Mouse (Mus musculus) stomach, embryonic 14.5 days (tissue): ENCODE measurements around the gene Timp2. TPM values are rescaled to one million over a fixed set of nuclear protein-coding genes. Genes with fewer than 3 reads are reported as not detected.

Experiments
- ATAC-seq: fragments of 200-750 bp; cut with Nextera tagmentation; 2 replicates; pipeline ENCODE4 v1.8.0; 2017; ENCODE audit warnings: low read depth, moderate TSS enrichment; ENCODE audit not compliant: insufficient number of reproducible peaks, insufficient read depth, low FRiP score
- H3K27ac ChIP-seq: fragments of 300-500 bp; sonication (generic); 2 replicates; pipeline ENCODE4 v1.5.1; 2014; ENCODE audit warnings: mild to moderate bottlenecking, low read length, moderate library complexity, mixed read lengths
- H3K27me3 ChIP-seq: fragments of 300-500 bp; sonication (generic); 2 replicates; pipeline ENCODE4 v1.6.1; 2014; ENCODE audit warnings: low read length, control low read depth, mixed read lengths; ENCODE audit not compliant: control insufficient read depth, insufficient read depth
- H3K36me3 ChIP-seq: fragments of 300-500 bp; sonication (generic); 2 replicates; pipeline ENCODE4 v1.6.1; 2014; ENCODE audit warnings: mild to moderate bottlenecking, control low read depth, low read length, moderate library complexity, mixed read lengths; ENCODE audit not compliant: control insufficient read depth, insufficient read depth
- H3K4me1 ChIP-seq: fragments of 300-500 bp; sonication (generic); 2 replicates; pipeline ENCODE4 v1.6.1; 2014; ENCODE audit warnings: low read length, control low read depth, mixed read lengths; ENCODE audit not compliant: control insufficient read depth, insufficient read depth
- H3K4me2 ChIP-seq: fragments of 300-500 bp; sonication (generic); replicated peaks from 2 replicates; pipeline ENCODE4 v1.6.1; 2014; ENCODE audit warnings: low read depth, low read length, control low read depth
- H3K4me3 ChIP-seq: fragments of 300-500 bp; sonication (generic); 2 replicates; pipeline ENCODE4 v1.5.1; 2014; ENCODE audit warnings: low read depth, low read length, control low read depth
- H3K9ac ChIP-seq: fragments of 300-500 bp; sonication (generic); replicated peaks from 2 replicates; pipeline ENCODE4 v1.6.1; 2014; ENCODE audit warnings: low read depth, mild to moderate bottlenecking, control low read depth, low read length, moderate library complexity, mixed read lengths
- H3K9me3 ChIP-seq: fragments of 300-500 bp; sonication (generic); 2 replicates; pipeline ENCODE4 v1.6.1; 2016; ENCODE audit warnings: low read depth, low read length, control low read depth; ENCODE audit not compliant: control insufficient read depth
- WGBS: fragments of 180-500 bp; shearing (Covaris S2); extraction: QIAGEN DNeasy Blood & Tissue Kit; methylation state at CpG from one replicate; pipeline ENCODE4 v1.1.7; 2014; 5-methylcytosine and 5-hydroxymethylcytosine counted together
- polyA plus RNA-seq: library from polyadenylated mRNA; unstranded; fragments of >200 nt; fragmentation: Nextera tagmentation; extraction: Ambion mirVana; gene quantifications from 2 replicates; pipeline ENCODE4 v1.2.1, GENCODE M21; 2014

Gene Timp2
- polyA plus RNA-seq, 1 experiment from 2014 or later: 101 TPM

GRCm38 (mm10) chr11:118375461-118375860, 19.9 kb upstream of the Timp2 start:
- WGBS: 73% methylated on average over 8 of the region's 8 CpGs
- no peak overlapping the region for H3K27ac ChIP-seq
- H3K4me1 ChIP-seq: peaks cover 5% of the 10 kb centered on the region; the same call in 1 of the 2 replicates

GRCm38 (mm10) chr11:118375006-118375405, 19.5 kb upstream of the Timp2 start:
- Histone ChIP-seq H3K4me2 (no peak overlapping the region), H3K36me3 (no peaks in the 10 kb centered on the region), H3K9ac (no peak overlapping the region), H3K27ac (no peak overlapping the region), H3K27me3 (no peaks in the 10 kb centered on the region), H3K9me3 (no peaks in the 10 kb centered on the region), H3K4me3 (no peak overlapping the region), H3K4me1 (peaks cover 5% of the 10 kb centered on the region; the same call in 1 of the 2 replicates)
- no peak for ATAC-seq

More at GRCm38 (mm10) chr11:118375461-118375860, 19.9 kb upstream of the Timp2 start:
- H3K9me3 ChIP-seq: no peaks in the 10 kb centered on the region
- no peak overlapping the region for H3K9ac ChIP-seq
- H3K36me3 ChIP-seq: no peaks in the 10 kb centered on the region
- no peak overlapping the region for H3K4me3 ChIP-seq
- no peaks in the 10 kb centered on the region for H3K27me3 ChIP-seq
- ATAC-seq: no peak
- H3K4me2 ChIP-seq: no peak overlapping the region

GRCm38 (mm10) chr11:118374506-118374905, 19.0 kb upstream of the Timp2 start:
- Histone ChIP-seq H3K4me1 (peaks cover 5% of the 10 kb centered on the region; the same call in 1 of the 2 replicates), H3K27me3 (no peaks in the 10 kb centered on the region), H3K9ac (no peak overlapping the region), H3K27ac (no peak overlapping the region), H3K9me3 (no peaks in the 10 kb centered on the region), H3K36me3 (no peaks in the 10 kb centered on the region), H3K4me3 (no peak overlapping the region), H3K4me2 (no peak overlapping the region)
- WGBS: 64% methylated on average over 5 of the region's 5 CpGs
- ATAC-seq: no peak

- no peaks in the 10 kb centered on the region for H3K27me3 ChIP-seq
- no peaks in the 10 kb centered on the region for H3K9me3 ChIP-seq
- no peaks in the 10 kb centered on the region for H3K36me3 ChIP-seq
- no peak overlapping the region for H3K9ac ChIP-seq
- no peak for ATAC-seq
- no peak overlapping the region for H3K27ac ChIP-seq
- 60% methylated on average over 7 of the region's 7 CpGs for WGBS
- no peak overlapping the region for H3K4me3 ChIP-seq
- H3K4me2 ChIP-seq: no peak overlapping the region
- peaks cover 5% of the 10 kb centered on the region; the same call in 1 of the 2 replicates for H3K4me1 ChIP-seq
Measured at GRCm38 (mm10) chr11:118372641-118373040, 17.1 kb upstream of the Timp2 start.

GRCm38 (mm10) chr11:118371876-118372275, 16.3 kb upstream of the Timp2 start:
- Histone ChIP-seq H3K9me3 (no peaks in the 10 kb centered on the region), H3K4me3 (no peak overlapping the region), H3K4me2 (no peak overlapping the region), H3K27ac (no peak overlapping the region), H3K9ac (no peak overlapping the region), H3K4me1 (peaks cover 5% of the 10 kb centered on the region; the same call in 1 of the 2 replicates), H3K36me3 (no peaks in the 10 kb centered on the region), H3K27me3 (no peaks in the 10 kb centered on the region)
- WGBS: 76% methylated on average over 7 of the region's 7 CpGs
- ATAC-seq: no peak

- Histone ChIP-seq H3K27ac (no peak overlapping the region), H3K27me3 (no peaks in the 10 kb centered on the region), H3K9ac (no peak overlapping the region), H3K9me3 (no peaks in the 10 kb centered on the region), H3K36me3 (no peaks in the 10 kb centered on the region), H3K4me2 (no peak overlapping the region), H3K4me1 (peaks cover 13% of the 10 kb centered on the region), H3K4me3 (no peak overlapping the region)
- WGBS: 73% methylated on average over 8 of the region's 8 CpGs
- ATAC-seq: no peak
Measured at GRCm38 (mm10) chr11:118369657-118370056, 14.1 kb upstream of the Timp2 start.

- 79% methylated on average over 5 of the region's 5 CpGs for WGBS
Measured at GRCm38 (mm10) chr11:118369251-118369650, 13.7 kb upstream of the Timp2 start.

GRCm38 (mm10) chr11:118368330-118368729, 12.8 kb upstream of the Timp2 start:
- no peak for ATAC-seq
- H3K36me3 ChIP-seq: no peaks in the 10 kb centered on the region
- H3K27me3 ChIP-seq: no peaks in the 10 kb centered on the region
- peaks cover 19% of the 10 kb centered on the region for H3K4me1 ChIP-seq
- H3K4me3 ChIP-seq: no peak overlapping the region
- H3K27ac ChIP-seq: no peak overlapping the region
- 67% methylated on average over 3 of the region's 3 CpGs for WGBS
- no peak overlapping the region for H3K9ac ChIP-seq
- no peaks in the 10 kb centered on the region for H3K9me3 ChIP-seq
- H3K4me2 ChIP-seq: no peak overlapping the region

More at GRCm38 (mm10) chr11:118369251-118369650, 13.7 kb upstream of the Timp2 start:
- H3K4me2 ChIP-seq: no peak overlapping the region
- H3K4me3 ChIP-seq: no peak overlapping the region
- H3K27ac ChIP-seq: no peak overlapping the region
- H3K4me1 ChIP-seq: peaks cover 13% of the 10 kb centered on the region
- no peaks in the 10 kb centered on the region for H3K36me3 ChIP-seq
- no peak overlapping the region for H3K9ac ChIP-seq
- no peaks in the 10 kb centered on the region for H3K9me3 ChIP-seq
- H3K27me3 ChIP-seq: no peaks in the 10 kb centered on the region
- no peak for ATAC-seq

GRCm38 (mm10) chr11:118366559-118366958, 11.0 kb upstream of the Timp2 start:
- ATAC-seq: no peak
- Histone ChIP-seq H3K4me2 (no peak overlapping the region), H3K9ac (no peak overlapping the region), H3K36me3 (no peaks in the 10 kb centered on the region), H3K4me1 (peaks cover 32% of the 10 kb centered on the region), H3K27ac (no peak overlapping the region), H3K4me3 (no peak overlapping the region), H3K27me3 (no peaks in the 10 kb centered on the region), H3K9me3 (no peaks in the 10 kb centered on the region)
- WGBS: 69% methylated on average over 8 of the region's 8 CpGs
